Mouse (Mus musculus) v-Abl transformed pro-B cells (cell line): Measurements from ENCODE around the gene Cacng6.

ENCODE experiments used
- in situ Hi-C, 2 experiments: fragments of 400-800 bp; cut with MboI; formaldehyde crosslinking; loops; one replicate each; pipeline ENCODE4 v1.15.1; 2025; ENCODE audit not compliant: unreplicated experiment in 2 of 2

Gene Cacng6

DNA sequence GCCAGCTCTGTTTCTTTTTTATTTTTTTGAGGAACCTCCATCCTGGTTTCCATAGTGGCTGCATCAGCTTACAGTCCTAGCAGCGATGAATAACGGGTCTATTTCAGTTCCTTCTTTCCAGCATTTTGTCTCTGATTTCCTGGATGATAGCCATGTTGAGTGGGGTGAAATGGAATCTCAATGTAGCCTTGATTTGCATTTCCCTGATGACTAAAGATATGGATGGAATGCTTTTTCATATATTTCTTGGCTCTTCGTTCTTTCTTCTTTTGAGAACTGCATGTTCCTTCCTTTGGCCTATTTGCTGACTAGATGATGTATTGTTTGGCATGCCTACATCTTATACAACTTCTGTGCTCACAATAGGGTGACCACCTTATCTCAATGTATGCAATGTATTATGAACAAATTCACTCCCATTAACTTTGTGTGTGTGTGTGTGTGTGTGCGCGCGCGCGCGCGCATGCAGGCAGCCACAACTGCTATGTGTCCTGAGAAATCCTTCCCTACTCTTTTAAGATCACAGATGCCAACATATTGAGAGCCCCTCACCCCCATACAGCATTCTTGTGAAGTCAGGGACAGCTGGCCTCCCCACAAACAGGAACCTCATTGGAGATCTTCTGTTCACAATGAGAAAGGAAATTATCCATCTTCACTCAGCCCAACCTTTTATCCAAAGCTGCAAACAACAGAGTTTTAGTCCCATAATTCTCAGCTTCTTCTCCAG, 33.3 kb downstream of the Cacng6 start:
- in situ Hi-C loops = no loop called here

DNA sequence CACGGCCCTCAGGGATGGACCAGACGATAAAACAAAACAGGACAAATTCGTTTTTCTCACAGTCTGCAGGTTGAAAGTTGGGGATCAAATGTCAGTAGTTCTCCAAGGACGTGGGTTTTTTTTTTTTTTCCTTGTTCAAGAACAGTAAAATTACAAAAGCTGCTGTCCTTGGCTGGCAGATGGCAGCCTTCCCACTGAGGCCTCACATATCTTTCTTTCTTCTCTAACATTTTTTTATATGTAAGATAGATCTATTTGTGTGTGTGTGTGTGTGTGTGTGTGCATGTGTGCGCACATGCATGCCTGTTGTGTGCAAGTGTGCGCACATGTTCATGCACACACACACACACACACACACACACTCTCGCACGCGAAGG, 33.8 kb downstream of the Cacng6 start:
- in situ Hi-C loops = no loop called here

DNA sequence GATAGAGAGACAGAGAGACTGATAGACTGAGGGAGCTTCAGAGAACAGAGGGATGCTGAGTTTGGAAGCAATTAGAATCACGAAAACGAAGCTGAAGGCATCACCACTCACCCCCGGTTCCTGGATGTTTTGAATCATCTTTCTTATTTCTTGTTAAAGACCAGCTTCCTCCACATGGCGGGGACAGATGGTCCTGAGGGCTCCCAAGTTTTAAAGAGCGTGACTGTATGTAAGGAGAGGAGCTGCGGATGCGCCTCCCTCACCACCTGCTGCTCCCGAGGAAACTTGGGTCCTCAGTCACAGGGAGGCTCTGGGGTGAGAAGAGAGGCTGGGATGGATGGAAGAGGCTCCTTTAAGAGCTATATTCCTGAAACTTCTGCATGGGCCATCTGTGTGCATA, 36.3 kb downstream of the Cacng6 start:
- in situ Hi-C loops = no loop called here

DNA sequence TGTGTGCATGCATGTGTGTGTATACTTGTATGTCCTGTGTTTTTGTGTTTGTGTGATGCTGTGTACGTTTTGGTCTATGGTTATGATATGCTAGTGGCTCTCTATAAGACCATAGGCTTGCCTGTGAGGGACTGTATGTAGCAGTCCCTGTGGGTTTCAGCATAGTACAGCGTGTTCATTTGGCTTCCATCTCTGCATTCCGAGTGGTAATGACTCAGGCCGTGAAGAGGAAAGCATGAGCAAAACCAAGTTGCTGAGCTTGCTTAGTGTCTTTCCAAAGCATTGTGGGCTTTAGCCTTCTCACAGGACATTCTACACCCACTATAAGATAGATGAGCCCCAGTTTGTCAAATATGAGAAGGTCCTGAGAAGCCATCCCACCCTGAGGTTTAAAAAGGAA, 39.3 kb downstream of the Cacng6 start:
- in situ Hi-C loops = no loop called here

DNA sequence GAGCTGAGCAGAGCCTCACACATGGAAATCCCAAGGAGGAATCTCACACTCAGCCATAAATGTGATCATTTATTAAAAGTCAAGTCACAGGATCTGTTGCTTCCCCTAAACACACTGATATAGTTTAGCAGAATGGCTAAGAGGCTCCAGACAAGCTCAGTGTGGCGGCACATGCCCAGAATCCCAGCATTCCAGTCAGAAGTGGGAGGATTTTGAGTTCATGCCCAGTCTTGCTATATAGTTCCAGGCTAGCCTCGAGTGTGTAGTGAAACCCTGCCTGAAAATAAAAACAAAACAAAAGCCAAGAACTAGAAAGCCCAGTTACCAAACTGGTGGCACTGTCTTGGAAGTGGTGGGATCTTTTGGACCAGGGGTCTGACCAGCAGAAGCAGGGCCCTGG, 44.6 kb downstream of the Cacng6 start:
- in situ Hi-C loops = no loop called here

DNA sequence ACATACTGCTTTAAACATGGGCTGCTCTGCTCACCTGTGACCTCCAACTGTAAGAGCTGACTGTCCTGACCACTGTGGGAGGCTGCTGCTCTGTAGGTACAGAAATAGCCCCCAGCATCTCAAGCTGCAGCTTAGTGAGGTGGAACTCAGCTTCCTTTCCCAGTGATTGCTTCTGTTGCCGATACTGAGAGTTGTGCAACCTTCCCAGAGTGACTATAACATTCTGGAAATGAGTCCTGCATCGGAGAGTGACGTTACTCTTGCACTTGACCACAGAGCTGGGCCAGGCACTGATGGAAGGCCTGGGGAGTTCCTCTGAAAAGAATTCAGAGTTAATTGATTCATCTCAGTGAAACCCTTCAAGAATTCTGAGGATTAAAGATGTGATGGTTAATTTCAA, 48.8 kb downstream of the Cacng6 start:
- in situ Hi-C loops = no loop called here

DNA sequence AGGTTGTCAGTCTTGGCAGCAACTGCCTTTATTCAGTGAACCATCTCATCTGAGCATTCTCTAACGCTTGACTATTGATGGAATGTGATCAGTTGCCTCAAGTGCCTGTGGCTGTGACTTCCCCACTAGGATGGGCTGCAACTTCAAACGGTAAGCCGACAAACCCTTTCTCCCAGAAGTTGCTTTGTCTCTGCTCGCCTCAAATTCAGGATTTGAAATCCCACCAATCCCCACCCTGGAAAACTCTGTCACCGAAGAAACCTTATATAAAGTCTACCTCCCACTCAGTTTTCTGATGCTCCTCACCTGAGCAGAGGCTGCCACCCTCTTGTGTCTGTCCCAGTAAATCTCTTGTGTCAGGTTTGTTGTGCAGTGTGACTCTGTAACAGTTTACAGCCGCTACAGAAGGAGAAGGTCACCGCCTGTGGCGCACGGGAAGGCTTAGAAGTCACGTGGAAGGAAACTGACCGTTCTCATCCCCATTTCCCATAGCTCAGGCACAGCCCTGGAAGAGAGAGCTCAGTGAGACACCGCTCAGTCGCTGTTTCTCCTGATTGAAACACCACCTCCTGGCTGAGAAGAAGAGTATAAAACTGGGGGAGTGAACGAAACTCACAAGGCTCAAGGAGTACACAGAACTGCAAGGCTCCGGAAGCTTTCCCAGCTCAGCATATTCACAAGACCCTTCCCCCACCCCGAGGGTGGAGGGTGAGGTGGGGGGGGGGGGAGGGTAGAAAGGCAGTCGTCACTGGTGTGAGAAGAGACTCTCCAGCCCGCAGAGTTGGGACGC, 50.5 kb downstream of the Cacng6 start:
- in situ Hi-C loops = no loop called here

DNA sequence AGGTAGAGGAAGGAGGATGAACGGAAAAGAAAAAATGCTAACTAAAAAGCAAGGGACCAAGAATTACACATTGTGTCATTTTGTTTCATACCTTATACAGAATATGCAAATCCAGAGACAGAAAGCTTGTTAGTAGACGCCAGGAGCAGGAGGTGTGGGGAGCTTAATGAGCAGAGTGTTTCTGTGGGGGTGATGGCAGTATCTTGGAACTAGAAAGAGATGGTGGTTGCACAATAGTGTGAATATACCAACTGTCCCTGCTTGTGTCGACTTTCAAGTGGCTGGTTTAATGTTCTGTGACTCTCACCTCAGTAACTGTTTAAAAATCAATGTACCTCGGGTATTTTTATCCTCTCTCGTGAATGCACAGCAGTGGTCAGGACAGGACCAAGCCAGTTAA, 52.7 kb downstream of the Cacng6 start:
- in situ Hi-C loops = no loop called here

DNA sequence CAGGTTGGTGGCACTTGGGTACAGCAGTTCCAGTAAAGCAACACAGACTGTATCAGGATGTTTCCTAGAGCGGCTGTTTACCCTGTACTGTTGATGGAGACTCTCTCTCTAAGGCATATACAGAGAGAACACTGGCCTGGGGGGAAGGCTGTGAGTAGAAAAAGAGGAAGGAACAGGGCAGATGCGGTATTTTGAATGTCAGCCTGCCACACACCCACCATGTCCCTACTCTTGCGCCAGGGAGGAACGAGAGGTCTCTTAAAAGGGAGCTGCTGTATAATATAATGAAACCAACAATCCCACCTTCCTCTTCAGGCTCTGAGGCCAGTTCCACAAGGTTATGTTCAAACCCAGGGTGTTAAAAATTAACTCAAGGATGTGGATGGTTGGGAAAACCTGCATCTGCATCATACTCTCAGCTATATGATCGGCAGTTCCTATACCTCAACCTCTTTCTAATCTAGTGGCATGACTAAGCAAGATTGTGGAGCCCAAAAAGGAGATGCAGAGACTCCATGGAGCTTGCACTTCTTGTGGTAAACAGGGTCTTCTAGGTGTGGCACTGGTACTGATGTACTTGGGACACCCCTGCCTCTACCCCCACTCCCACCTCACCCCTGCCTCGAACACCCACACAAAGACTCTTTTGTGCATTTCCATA, 58.1 kb downstream of the Cacng6 start:
- in situ Hi-C loops = no loop called here
